Mouse (Mus musculus) limb, embryonic 15.5 days (tissue): ENCODE results near the gene Perp. TPM values are rescaled to one million over a fixed set of nuclear protein-coding genes. Genes with fewer than 3 reads are reported as not detected.

Experiments
- ATAC-seq: fragments of 200-750 bp; cut with Nextera tagmentation; 2 replicates; pipeline ENCODE4 v1.8.0; 2017; ENCODE audit warnings: low read depth, moderate TSS enrichment; ENCODE audit not compliant: insufficient number of reproducible peaks, low FRiP score, low TSS enrichment
- H3K27ac ChIP-seq: fragments of 300-500 bp; sonication (generic); 2 replicates; pipeline ENCODE4 v1.5.1; 2015; ENCODE audit warnings: moderate library complexity, mild to moderate bottlenecking, inconsistent platforms
- H3K27me3 ChIP-seq: fragments of 300-500 bp; sonication (generic); 2 replicates; pipeline ENCODE4 v1.6.1; 2015; ENCODE audit warnings: inconsistent platforms
- H3K36me3 ChIP-seq: fragments of 300-500 bp; sonication (generic); 2 replicates; pipeline ENCODE4 v1.6.1; 2015; ENCODE audit warnings: inconsistent platforms
- H3K4me1 ChIP-seq: fragments of 300-500 bp; sonication (generic); 2 replicates; pipeline ENCODE4 v1.6.1; 2015; ENCODE audit warnings: inconsistent platforms
- H3K4me2 ChIP-seq: fragments of 300-500 bp; sonication (generic); 2 replicates; pipeline ENCODE4 v1.6.1; 2015; ENCODE audit warnings: mild to moderate bottlenecking, inconsistent platforms
- H3K4me3 ChIP-seq: fragments of 300-500 bp; sonication (generic); 2 replicates; pipeline ENCODE4 v1.5.1; 2015; ENCODE audit warnings: mild to moderate bottlenecking, inconsistent platforms
- H3K9ac ChIP-seq: fragments of 300-500 bp; sonication (generic); 2 replicates; pipeline ENCODE4 v1.6.1; 2015; ENCODE audit warnings: inconsistent platforms
- H3K9me3 ChIP-seq: fragments of 300-500 bp; sonication (generic); 2 replicates; pipeline ENCODE4 v1.6.1; 2016; ENCODE audit warnings: inconsistent platforms
- whole genome bisulfite sequencing: fragments of 180-500 bp; shearing (Covaris S2); methylation state at CpG from one replicate; pipeline ENCODE4 v1.1.7; 2015; 5-methylcytosine and 5-hydroxymethylcytosine counted together
- polyA plus RNA-seq: library from polyadenylated mRNA; unstranded; fragments of >200 nt; fragmentation: Nextera tagmentation; extraction: Ambion mirVana; gene quantifications from 2 replicates; pipeline ENCODE4 v1.2.1, GENCODE M21; 2015

Perp gene
- polyA plus RNA-seq, 1 experiment from 2014 or later = 921 TPM

- no peaks in the 10 kb centered on the region for H3K4me1 ChIP-seq
- WGBS = 22% methylated on average over 6 of the region's 6 CpGs
- H3K27me3 ChIP-seq = no peaks in the 10 kb centered on the region
- ATAC-seq = no peak
- no peak overlapping the region for H3K9ac ChIP-seq
- H3K9me3 ChIP-seq = 0 out of 2 replicates have a peak, but pooled peaks cover 4% of the 10 kb centered on the region
- no peak overlapping the region for H3K4me2 ChIP-seq
- no peak overlapping the region for H3K27ac ChIP-seq
- no peaks in the 10 kb centered on the region for H3K36me3 ChIP-seq
- H3K4me3 ChIP-seq = no peak overlapping the region
Observed at GRCm38 (mm10) chr10:18904108-18904507, 59.3 kb downstream of the Perp start.

Other genes with a start within 250 kb of the Perp start
- 0.83 and 1.2 TPM in 2 replicates for gene Arfgef3, start 101.1 kb upstream of the Perp start, polyA plus RNA-seq
- not detected in 2 replicates for gene Gm4922, start 58.2 kb upstream of the Perp start, polyA plus RNA-seq
- gene Tnfaip3, start 170.6 kb downstream of the Perp start, polyA plus RNA-seq = 4.9 and 5.0 TPM in 2 replicates